Mouse (Mus musculus) spleen, postnatal 10 days (tissue): ENCODE data around the gene Trip4.
"Not testable (repeated sequence)": the region's sequence is repeated elsewhere in the genome, so short reads cannot be mapped to it uniquely, and the experiment has no call there.

ENCODE experiments used
- DNase-seq, 2 experiments: peaks; one replicate each; pipeline ENCODE4 v3.0.0; 2021 to 2022; ENCODE audit warnings: low spot score in 2 of 2

The Trip4 gene

GRCm38 (mm10) chr9:65794313-65794712 is 114.3 kb downstream of the Trip4 start:
- DNase-seq, result no peak

- DNase-seq, result no peak
Observed at GRCm38 (mm10) chr9:65793506-65793905, 115.1 kb downstream of the Trip4 start.

- DNase-seq, result no peak
Observed at GRCm38 (mm10) chr9:65793086-65793485, 115.5 kb downstream of the Trip4 start.

GRCm38 (mm10) chr9:65791846-65792245 is 116.7 kb downstream of the Trip4 start:
- DNase-seq, result no peak

- no peak for DNase-seq
Observed at GRCm38 (mm10) chr9:65791106-65791505, 117.5 kb downstream of the Trip4 start.

GRCm38 (mm10) chr9:65789788-65790187 is 118.8 kb downstream of the Trip4 start:
- DNase-seq, result no peak

GRCm38 (mm10) chr9:65788556-65788955 is 120.0 kb downstream of the Trip4 start:
- DNase-seq, result no peak

- no peak for DNase-seq
Observed at GRCm38 (mm10) chr9:65787829-65788344, 120.7 kb downstream of the Trip4 start.

- peak in 1 of 2 experiments; percentile 20 for DNase-seq
Observed at GRCm38 (mm10) chr9:65786885-65787787, 121.5 kb downstream of the Trip4 start.

GRCm38 (mm10) chr9:65785772-65786368 is 122.7 kb downstream of the Trip4 start:
- DNase-seq, result no peak

GRCm38 (mm10) chr9:65779619-65780018 is 129.0 kb downstream of the Trip4 start:
- DNase-seq, result not testable (repeated sequence)
